Mouse (Mus musculus) ovary, postnatal 36 days (tissue): ENCODE data around the gene Fstl1.
A peak's percentile ranks its signal among the peaks of the same experiment; 100 is the strongest.

Experiments
- DNase-seq: peaks from one replicate; pipeline ENCODE4 v3.0.0; 2022; ENCODE audit warnings: low spot score, mixed read lengths

Fstl1 gene

GRCm38 (mm10) chr16:37787558-37788194, 11.0 kb downstream of the Fstl1 start:
- DNase-seq, result no peak

- peak; percentile 68 for DNase-seq
These were observed 11.8 kb downstream of the Fstl1 start for GRCm38 (mm10) chr16:37788367-37789014.

DNA sequence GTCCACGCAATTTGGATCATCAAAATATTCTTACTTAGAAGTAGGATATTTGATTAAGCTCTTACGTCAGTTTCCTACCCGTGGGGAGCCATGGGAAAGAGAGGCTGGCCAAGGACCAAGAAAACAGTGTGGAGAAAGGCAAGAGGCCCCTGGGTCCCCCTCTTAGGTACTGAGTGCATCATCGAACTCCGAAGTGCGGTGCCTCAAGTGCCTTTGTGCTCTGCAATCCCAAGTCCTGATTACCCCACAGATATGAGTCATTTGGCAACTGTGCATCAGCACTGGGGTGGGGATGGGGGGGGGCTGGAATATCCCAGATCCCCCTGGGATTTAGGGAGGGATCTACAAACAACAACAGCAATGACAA, 12.3 kb downstream of the Fstl1 start:
- no peak for DNase-seq

DNA sequence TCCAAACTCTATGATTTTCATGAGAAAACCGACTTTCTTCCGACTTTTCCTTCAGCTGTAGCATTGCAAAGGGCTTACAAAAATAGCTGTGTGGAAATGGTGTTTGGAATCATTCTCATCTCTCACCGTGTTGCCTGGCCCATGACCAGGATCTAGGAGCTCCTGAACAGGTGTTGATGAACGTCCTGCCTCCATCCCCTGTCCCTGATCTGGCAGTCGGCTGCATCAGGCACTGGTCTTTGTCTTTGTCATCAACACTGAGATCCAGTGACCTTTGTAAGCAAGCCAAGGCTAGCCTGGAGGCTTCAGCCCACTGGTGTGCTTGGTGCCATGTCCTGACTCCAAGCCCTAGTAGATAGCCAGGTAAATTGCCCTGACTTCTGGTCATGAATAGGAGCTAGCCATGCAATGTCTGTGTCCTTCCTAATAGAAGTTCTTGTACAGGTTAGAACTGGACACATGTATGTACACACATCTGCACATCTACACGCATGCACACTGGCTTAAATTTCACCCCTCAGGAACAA, 12.8 kb downstream of the Fstl1 start:
- no peak for DNase-seq

DNA sequence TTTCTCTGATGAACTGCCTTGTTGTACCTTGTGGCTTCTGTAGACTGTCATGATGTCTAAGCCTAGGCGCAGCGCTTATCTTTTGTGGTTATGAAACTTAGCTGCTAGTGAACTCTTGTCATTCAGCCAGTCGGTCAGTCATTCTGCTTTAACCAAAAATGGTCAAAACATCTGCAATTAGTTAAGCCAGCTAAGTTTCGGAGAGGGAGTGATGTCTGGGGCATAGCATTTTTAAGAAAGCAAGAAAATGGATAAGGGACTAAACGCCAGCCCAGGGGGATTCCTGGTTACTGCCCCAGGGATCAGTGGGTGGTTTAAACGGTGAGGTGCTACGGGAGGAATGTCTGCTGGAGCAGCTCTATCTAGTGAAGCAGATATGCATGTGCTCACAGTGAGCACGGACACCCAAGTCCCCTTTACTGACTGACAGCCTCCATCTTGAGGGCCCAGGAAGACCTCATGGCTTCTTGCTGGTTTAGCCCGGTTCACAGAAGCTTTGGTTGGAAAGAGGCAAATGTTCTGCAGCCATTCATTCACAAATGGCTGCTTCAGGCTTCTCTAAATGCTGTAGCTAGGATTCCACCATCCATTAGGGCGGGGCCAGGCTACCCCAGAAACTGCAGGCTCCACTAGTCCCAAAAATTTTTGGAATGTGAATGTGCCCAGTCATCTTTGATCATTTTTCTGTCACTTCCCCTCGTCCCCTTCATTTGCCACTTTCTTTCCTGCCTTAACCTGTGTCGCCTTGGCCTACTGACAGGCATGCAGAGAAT, 13.5 kb downstream of the Fstl1 start:
- no peak for DNase-seq

DNA sequence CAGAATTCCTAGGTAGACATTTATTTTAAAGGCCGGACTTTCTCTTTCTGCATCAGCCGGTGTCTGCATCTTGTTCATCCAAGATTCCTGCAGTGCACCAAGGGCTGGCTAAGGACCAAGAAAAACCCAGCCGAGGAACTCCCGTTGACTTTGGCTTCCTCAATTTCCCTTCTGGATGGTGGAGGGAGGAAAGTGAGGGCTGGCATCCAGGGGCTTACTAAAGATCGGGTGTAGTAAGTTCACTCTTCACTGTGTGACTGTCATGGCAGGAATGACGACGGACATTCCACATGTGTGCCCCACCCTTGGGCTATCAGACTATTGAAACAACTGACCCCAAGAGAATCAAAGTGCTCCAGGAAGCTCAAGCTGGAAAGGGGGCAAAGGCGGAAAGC, 14.1 kb downstream of the Fstl1 start:
- DNase-seq, result no peak

DNA sequence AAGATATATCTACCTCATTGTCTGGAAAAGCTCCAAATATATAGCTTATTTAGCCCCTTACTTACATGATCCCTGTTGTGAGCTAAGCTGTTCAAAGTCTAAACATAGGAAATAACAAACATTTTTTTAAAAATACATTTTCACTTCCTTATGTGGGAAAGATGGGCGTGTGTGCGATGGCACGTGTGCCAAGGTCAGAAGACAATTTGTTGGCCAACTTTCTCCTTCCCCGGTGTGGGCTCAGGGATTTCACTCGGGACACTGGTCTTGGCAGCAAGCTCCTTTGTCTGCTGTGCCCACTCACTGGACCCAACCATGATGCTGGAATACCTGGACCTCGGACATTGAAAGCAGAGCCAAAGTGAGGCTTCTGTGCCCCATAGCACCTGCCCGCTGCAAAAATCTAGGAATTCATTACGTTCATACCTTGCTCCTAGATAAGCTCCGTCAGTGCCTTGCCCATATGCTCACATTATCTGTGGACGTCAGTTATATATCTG, 19.0 kb downstream of the Fstl1 start:
- no peak for DNase-seq

DNA sequence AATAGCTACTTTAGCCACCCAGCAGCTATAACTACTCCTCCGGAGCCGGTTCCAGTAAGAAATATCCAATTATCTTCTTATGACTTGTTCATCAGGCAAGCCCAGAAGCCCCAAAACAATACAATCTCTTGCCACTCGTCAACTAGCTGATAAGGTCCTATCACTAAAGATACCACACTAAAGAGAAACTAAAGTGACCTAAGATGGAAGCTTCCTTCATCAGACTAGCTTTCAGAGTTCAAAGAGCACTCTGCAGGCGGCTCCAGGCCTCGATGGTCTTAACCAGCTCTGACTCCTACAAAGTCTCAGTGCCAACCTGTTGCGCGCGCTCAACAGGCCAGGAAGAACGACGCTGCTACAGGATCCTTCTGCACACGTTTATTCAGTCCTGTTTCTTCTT, 19.6 kb downstream of the Fstl1 start:
- no peak for DNase-seq

DNA sequence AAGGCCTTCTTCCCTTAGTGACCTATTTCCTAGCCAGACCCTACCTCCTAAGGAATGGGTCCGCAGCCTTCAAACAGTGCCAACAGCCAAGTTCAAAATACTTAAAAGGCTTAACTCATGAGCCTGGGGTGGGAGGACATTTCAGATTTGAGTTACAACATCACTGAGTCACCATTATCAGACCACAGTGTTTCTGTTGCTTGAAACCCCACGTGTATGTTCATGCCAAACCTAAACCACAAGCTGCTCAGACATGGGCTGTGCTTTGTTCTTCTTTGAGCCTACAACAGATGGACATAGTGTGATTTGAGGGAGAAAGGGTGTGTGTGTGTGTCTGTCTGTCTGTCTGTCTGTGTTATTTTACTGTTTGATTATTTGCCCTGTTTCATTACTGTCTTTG, 24.4 kb downstream of the Fstl1 start:
- DNase-seq, result no peak

GRCm38 (mm10) chr16:37802686-37803295, 26.1 kb downstream of the Fstl1 start:
- no peak for DNase-seq

DNA sequence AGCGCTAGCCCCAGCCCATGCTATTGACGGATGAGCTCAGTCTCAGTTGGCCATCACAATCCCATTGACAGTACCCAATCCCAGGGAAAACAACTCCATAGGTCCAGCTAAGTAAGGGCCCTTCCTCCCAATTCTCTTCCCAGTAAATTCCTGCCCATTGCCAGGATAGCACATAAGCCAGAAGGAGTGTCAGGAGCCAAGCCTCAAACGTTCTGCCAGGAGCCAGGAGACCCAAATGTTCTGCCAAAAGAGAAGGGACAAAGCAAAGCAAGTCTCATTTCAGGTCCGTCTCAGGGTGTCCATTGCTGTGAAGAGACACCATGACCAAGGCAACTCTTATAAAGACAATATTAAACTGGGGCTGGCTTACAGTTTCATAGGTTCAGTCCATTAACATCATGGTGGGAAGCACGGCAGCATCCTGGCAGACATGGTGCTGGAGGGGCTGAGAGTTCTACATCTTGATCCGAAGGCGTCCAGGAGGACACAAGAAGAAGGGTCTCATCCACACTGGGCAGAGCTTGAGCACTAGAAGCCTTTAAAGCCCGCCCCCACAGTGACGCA, 26.8 kb downstream of the Fstl1 start:
- DNase-seq, result no peak

GRCm38 (mm10) chr16:37805746-37806495, 29.2 kb downstream of the Fstl1 start:
- DNase-seq, result no peak

GRCm38 (mm10) chr16:37807269-37807668, 30.6 kb downstream of the Fstl1 start:
- no peak for DNase-seq

- no peak for DNase-seq
These were observed 32.4 kb downstream of the Fstl1 start for GRCm38 (mm10) chr16:37808866-37809622.

DNA sequence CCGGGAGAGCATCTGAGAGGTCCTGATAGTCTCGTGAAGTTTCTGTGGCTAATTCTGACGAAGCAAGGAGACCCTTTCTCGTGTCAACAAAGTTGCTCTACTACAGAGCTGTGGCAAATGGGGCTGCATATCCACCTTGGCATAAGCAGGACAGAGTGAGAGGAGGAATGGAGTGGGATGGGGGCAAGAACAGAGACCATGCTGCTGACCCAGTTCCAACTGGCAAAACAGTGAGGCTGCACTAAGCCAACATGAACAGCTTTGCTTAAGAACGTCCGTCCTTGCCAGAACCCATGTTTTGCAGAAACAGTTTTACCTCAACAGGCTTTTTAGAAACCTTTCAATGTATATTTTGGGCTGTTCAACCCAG, 32.9 kb downstream of the Fstl1 start:
- no peak for DNase-seq

DNA sequence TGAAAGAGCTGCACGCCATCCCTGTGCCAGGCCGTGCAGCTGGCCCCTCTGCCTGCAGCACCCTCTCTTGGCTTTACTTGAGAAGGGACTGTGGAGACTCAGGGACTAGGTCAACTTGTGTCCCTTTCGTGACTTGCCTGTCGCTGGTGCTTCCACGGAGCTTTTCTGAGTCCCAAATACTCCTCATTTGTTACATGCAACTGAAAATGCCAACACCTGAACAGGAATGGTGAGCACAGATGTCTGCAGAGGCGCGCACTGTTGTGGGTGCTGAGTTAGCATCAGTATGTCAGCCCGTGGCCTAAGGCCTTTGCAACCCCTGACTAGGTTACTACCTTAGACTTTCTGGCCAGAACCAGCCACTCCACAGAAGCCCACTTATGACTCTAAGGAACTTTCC, 35.2 kb downstream of the Fstl1 start:
- no peak for DNase-seq

DNA sequence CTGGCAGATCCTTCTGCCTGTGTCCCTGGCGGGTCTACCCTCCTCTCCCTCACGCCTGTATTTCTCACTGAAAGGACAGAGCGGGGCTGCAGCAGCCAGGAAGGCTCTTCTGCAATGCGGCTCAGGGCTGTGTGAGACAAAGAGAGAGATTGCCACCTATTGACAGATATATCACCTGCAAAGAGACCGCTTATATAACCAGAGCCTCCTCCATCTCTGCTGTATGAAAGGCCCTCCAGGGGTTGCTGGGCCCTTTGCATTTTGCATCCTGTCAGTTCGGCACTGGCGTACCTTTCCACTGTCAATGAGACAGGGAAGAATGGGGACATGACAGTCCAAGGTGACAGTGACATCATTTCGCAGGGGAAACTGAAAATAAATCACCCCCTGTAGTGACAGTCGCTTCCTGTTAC, 35.8 kb downstream of the Fstl1 start:
- peak; percentile 23 for DNase-seq

DNA sequence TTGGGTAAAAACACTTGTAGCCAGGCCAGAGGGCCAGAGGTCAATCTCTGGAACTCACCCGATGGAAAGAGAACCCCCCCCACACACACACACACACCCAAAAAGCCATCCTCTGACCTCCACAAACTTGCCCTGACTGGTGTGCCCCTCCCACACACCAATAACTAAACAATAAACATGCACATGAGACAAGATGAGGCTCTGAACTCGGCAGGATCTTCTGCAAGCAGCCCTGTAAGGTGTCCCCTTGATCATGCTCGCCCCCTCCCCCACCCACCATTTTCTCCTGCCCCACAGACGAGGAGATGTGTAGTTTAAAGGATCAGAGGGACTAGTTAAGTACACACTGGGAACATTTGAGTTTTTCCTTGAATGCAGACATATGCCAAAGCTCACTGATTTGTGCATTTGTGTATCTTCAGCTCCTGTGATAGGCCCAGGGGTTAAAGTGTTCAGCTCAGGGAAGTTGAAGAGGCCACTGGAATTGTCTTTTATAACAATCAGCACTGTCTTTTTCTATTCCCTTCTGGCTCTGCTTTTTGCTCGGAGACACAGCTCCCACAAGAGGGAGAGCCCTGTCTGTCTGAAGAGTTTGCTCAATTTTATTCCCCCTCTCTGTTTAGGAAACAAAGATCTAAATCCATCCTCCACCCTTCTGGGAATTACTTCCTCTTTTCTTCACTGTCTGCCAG, 37.2 kb downstream of the Fstl1 start:
- DNase-seq, result no peak

GRCm38 (mm10) chr16:37814383-37814971, 37.8 kb downstream of the Fstl1 start:
- DNase-seq, result peak; percentile 70

DNA sequence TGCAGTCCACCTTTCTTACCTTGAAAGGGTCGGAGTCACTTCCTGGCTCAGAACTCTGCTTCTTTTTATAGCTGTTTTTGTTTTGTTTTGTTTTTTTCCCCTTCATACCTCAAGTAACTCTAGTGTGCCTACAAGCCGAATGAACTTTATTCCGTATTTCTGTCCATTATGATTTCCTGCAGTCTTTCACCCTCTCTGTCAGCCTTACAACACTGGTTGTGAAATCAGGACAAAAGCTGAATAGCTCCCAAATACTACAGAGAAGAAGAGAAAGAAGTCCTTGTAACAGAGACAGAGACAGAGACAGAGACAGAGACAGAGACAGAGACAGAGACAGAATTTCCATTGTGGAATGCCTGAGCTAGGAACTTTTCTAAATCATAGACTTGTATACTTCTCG, 41.3 kb downstream of the Fstl1 start:
- no peak for DNase-seq
